Mouse (Mus musculus) embryonic facial prominence, embryonic 10.5 days (tissue): ENCODE measurements around the gene Vwa3a. TPM values are rescaled to one million over a fixed set of nuclear protein-coding genes. Genes with fewer than 3 reads are reported as not detected.
"Not testable (repeated sequence)": the region's sequence is repeated elsewhere in the genome, so short reads cannot be mapped to it uniquely, and the experiment has no call there.

ENCODE experiments used
- DNase-seq: peaks from one replicate; pipeline ENCODE4 v3.0.0-alpha.2; 2017; ENCODE audit warnings: low spot score
- H3K27ac ChIP-seq: fragments of 300-500 bp; sonication (generic); replicated peaks from 2 replicates; pipeline ENCODE4 v1.5.1; 2016; ENCODE audit warnings: mild to moderate bottlenecking
- H3K27me3 ChIP-seq: fragments of 300-500 bp; sonication (generic); replicated peaks from 2 replicates; pipeline ENCODE4 v1.6.1; 2016; ENCODE audit warnings: low read depth, mild to moderate bottlenecking; ENCODE audit not compliant: poor library complexity, severe bottlenecking
- H3K36me3 ChIP-seq: fragments of 300-500 bp; sonication (generic); replicated peaks from 2 replicates; pipeline ENCODE4 v1.6.1; 2016; ENCODE audit warnings: mild to moderate bottlenecking, moderate library complexity
- H3K4me1 ChIP-seq: fragments of 300-500 bp; sonication (generic); 2 replicates; pipeline ENCODE4 v1.6.1; 2016
- H3K4me3 ChIP-seq: fragments of 300-500 bp; sonication (generic); 2 replicates; pipeline ENCODE4 v1.5.1; 2016; ENCODE audit warnings: mild to moderate bottlenecking, moderate library complexity
- H3K9me3 ChIP-seq: fragments of 300-500 bp; sonication (generic); 2 replicates; pipeline ENCODE4 v1.6.1; 2016; ENCODE audit warnings: mild to moderate bottlenecking
- WGBS: fragments of 180-500 bp; shearing (Covaris S2); methylation state at CpG from one replicate; pipeline ENCODE4 v1.1.7; 2016; 5-methylcytosine and 5-hydroxymethylcytosine counted together
- polyA plus RNA-seq: library from polyadenylated mRNA; unstranded; fragments of >200 nt; fragmentation: Nextera tagmentation; extraction: Ambion mirVana; gene quantifications from 2 replicates; pipeline ENCODE4 v1.2.1, GENCODE M21; 2016

The Vwa3a gene
- polyA plus RNA-seq = 0.07 and 0.47 TPM in 2 replicates

DNA sequence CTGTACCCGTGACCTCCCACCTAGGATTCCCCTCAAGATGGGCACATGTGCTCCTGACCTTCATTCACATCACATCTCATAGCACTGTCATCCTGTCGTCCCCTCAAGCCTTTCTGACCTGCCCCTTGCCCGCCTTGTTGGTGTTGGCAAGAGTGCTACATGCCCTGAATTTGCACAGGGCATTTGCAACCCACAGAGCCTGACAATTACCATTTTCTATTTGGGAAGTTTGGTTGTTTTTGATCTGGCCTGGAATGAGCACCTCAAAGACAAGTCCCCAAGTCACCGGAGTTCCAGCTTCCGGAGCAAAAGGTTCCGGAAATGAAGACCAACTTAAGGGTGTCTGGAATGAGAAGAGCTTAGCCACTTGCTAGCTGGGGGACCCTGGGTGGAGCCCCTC, at the start of gene Vwa3a:
TSS of gene Vwa3a (plus strand) at position 301 of the 400 bp plus-strand sequence.
- Histone ChIP-seq H3K4me3 (no peak within 1 kb of the TSS), H3K27me3 (no peaks in the 10 kb centered on the region), H3K4me1 (peaks cover 10% of the 10 kb centered on the region), H3K27ac (no peak within 1 kb of the TSS), H3K9me3 (no peaks in the 10 kb centered on the region), H3K36me3 (peaks cover 9% of the 10 kb centered on the region)
- no peak for DNase-seq
- 75% methylated on average over 6 of the region's 6 CpGs for WGBS

DNA sequence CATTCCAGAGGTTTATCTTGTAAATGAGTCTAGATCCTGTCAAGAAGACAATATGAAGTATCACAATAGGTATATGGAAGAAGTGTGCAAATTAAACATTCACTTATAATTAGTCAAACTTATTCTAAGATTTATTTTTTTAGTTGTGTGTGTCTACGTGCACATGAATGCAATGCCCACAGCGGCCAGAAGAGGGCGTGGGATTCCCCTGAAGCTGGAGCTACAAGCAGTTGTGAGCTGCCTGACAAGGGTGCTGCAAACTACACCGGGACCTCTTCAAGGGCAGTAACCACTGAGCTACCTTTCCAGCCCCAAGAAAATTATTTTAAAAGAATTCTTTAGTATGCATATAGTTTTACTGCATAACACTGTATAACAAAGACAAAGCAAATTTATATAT, 48.5 kb upstream of the Vwa3a start:
- Histone ChIP-seq H3K9me3 (no peaks in the 10 kb centered on the region), H3K4me3 (no peak overlapping the region), H3K27ac (no peak overlapping the region), H3K27me3 (no peaks in the 10 kb centered on the region), H3K36me3 (peaks cover 23% of the 10 kb centered on the region), H3K4me1 (peaks cover 4% of the 10 kb centered on the region; the same call in 1 of the 2 replicates)
- no peak for DNase-seq
- 65% methylated on average over 4 of the region's 4 CpGs for WGBS

DNA sequence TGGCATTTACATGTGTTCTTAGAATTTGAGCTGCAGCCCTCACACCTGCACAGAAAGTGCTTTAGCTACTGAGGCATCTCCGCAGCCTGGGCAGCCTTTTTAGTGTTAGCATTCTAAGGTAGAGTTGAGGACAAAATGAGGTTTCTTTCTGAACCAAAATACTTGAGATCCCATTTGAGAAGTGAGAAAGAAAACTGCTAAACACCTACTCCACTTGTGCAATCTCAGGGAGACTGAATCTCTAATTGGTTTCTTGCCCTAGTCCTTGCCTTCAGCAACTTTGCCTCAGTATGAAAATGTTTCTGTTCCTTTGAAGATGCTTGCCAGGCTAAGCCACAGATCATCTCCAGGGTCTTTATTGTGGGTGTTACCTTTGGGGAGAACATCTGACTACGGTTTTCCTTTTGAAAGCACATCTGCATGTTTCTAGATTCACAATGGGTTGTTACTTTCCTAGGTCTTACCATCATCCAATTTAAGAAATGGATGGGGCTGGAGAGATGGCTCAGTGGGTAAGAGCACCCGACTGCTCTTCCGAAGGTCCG, 45.2 kb upstream of the Vwa3a start:
- WGBS = 95% methylated on average over 5 of the region's 5 CpGs
- no peak for DNase-seq
- peaks cover 4% of the 10 kb centered on the region; the same call in 1 of the 2 replicates for H3K4me1 ChIP-seq
- no peaks in the 10 kb centered on the region for H3K27me3 ChIP-seq
- no peaks in the 10 kb centered on the region for H3K9me3 ChIP-seq
- H3K36me3 ChIP-seq = peaks cover 35% of the 10 kb centered on the region
- no peak overlapping the region for H3K4me3 ChIP-seq
- H3K27ac ChIP-seq = no peak overlapping the region

DNA sequence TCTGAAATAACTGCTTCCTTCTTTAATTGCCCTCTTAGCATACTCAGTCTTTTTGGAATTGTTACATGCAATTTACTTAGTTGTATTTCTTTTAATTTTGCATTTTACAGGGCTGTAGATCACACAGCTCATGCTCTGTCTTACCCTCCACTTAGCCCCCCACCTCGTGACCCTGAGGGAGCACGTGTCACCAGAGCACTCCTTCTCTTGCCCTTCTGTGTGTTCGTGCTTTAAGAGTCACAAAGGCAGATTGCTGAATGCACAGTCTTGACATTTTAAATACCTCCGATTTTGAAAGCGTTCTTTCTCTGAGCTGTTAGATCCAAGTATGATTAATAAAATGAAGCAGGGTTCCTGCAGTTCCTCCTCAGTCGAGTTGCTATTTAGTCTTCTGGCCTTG, 43.9 kb upstream of the Vwa3a start:
- no peaks in the 10 kb centered on the region for H3K27me3 ChIP-seq
- no peak overlapping the region for H3K4me3 ChIP-seq
- H3K27ac ChIP-seq = no peak overlapping the region
- no peaks in the 10 kb centered on the region for H3K9me3 ChIP-seq
- 34% methylated on average over 6 of the region's 6 CpGs for WGBS
- H3K36me3 ChIP-seq = peaks cover 35% of the 10 kb centered on the region
- H3K4me1 ChIP-seq = peaks cover 4% of the 10 kb centered on the region; the same call in 1 of the 2 replicates
- no peak for DNase-seq

DNA sequence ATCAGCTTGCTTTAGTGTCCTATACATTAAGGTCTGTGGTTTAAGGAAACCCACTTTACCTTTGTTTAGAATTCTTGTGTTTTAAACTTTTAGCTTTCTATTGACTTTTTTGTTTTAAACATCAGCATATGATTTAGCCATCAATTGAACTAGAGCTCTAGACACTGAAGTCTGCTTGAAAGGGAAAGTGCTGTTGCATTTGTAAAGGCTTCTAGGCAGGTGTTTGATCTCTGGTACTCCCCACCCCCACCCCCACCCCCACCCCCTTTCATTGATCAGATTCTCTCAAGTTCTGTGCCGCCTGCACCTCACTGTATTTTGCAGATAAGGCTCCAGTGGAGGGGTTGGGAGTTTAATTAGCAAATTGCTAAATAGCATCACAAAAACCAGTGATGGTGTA, 43.5 kb upstream of the Vwa3a start:
- H3K36me3 ChIP-seq = peaks cover 30% of the 10 kb centered on the region
- H3K4me3 ChIP-seq = no peak overlapping the region
- no peak overlapping the region for H3K27ac ChIP-seq
- no peaks in the 10 kb centered on the region for H3K9me3 ChIP-seq
- WGBS = 57% methylated on average over 1 of the region's 1 CpGs
- DNase-seq = no peak
- no peaks in the 10 kb centered on the region for H3K27me3 ChIP-seq
- H3K4me1 ChIP-seq = peaks cover 4% of the 10 kb centered on the region; the same call in 1 of the 2 replicates

DNA sequence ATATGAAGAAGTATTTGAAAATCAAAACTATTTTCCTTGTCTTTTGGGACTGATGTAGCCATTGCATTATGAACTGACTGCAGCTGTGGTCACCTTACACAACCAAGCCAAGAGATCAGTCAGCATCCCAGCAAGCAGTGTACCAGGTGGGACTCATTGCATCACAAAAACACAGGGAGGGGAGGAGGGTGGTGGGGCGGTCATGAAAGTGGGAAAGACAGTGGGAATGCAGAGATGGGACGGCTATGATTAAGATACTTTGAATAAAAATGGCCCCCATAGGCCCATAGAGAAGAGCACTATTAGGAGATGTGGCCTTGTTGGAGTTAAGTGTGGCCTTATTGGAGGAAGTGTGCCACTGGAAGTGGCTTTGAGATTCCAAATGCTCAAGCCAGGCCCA, 42.8 kb upstream of the Vwa3a start:
- Histone ChIP-seq H3K36me3 (peaks cover 23% of the 10 kb centered on the region), H3K27me3 (no peaks in the 10 kb centered on the region), H3K9me3 (no peaks in the 10 kb centered on the region), H3K4me1 (peaks cover 4% of the 10 kb centered on the region; the same call in 1 of the 2 replicates), H3K27ac (no peak overlapping the region), H3K4me3 (no peak overlapping the region)
- 88% methylated on average over 2 of the region's 2 CpGs for WGBS
- DNase-seq = no peak

DNA sequence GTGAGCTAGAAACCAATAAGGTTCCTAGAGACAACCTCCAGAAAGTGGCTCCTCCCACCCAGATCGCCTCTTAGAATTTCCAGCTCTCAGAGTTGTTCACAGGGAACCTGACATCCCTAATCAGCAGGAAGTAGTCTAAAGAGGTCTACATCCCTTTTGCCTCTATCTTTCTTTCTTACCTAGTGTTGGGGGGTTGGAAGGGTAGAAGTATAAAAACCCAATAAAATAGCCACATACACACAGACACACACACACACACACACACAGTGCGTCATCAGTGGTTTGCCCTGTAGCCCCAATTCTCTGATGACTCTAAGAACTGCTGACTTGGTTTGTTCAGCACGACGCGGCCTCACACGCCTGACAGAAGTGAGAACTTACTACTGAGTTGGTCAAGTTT, 39.5 kb upstream of the Vwa3a start:
- Histone ChIP-seq H3K4me3 (no peak overlapping the region), H3K4me1 (peaks cover 4% of the 10 kb centered on the region; the same call in 1 of the 2 replicates), H3K9me3 (no peaks in the 10 kb centered on the region), H3K27me3 (no peaks in the 10 kb centered on the region), H3K27ac (no peak overlapping the region), H3K36me3 (peaks cover 12% of the 10 kb centered on the region)
- 90% methylated on average over 6 of the region's 6 CpGs for WGBS
- no peak for DNase-seq

DNA sequence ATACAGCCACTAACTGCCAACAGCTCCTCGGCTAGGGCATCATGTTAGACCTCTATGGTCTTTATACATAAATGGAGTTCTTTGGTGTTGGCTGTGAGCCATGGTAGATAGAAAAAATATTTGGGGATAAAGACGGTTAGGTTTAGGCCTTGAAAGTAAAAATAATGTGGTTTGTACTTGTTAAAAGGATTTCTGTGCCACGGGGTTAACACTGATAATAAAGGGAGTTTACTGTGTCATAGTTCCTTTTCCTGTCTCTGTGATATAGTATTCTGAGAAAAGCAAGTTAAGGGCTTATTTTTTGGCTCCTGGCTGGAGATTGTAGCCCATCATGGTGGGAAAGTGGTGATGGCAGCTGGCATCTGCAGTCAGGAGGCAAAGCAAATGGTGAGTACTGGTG, 35.2 kb upstream of the Vwa3a start:
- Histone ChIP-seq H3K27ac (no peak overlapping the region), H3K27me3 (no peaks in the 10 kb centered on the region), H3K4me1 (no peaks in the 10 kb centered on the region), H3K4me3 (no peak overlapping the region), H3K36me3 (no peaks in the 10 kb centered on the region), H3K9me3 (no peaks in the 10 kb centered on the region)
- DNase-seq = no peak
- WGBS = 90% methylated on average over 3 of the region's 3 CpGs

DNA sequence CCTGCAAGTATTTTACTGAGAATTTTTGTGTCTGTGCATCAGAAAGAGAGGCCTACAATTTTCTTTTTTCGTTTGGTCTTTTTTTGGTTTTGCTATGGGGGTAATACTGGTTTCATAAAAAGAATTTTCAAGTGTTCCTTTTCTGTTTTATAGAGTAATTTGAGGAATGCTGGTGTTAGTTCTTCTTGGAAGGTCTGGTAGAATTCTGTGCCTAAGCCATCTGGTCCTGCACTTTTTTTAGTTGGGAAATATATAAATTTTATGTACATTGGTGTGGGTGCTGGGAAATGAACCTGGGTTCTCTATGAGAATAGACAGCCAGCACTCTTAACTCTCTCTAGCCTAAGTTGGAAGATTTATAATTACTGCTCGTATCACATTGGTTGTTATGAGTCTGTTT, 27.0 kb upstream of the Vwa3a start:
- WGBS = 92% methylated on average over 2 of the region's 2 CpGs
- peaks cover 12% of the 10 kb centered on the region for H3K36me3 ChIP-seq

DNA sequence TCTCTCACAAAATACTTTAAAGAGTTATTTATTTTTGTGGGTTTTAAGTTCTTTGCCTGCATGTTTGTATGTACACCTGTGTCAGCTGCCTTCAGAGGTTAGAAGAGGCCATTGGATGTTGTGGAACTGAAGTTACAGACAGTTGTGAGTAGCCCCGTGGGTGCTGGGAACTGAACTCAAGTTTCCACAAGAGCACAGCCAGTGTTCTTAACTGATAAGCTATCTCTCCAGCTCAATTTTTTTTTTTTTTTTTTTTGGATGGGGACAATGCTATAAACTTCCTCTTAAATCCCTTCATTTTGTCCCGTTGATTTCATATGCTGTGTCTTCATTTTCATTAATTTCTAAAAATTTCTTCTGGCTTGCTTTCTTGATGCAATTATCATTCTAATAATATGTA, 25.9 kb upstream of the Vwa3a start:
- H3K27me3 ChIP-seq = no peaks in the 10 kb centered on the region
- H3K36me3 ChIP-seq = peaks cover 12% of the 10 kb centered on the region
- no peaks in the 10 kb centered on the region for H3K4me1 ChIP-seq
- no peak overlapping the region for H3K4me3 ChIP-seq
- DNase-seq = no peak
- 92% methylated on average over 2 of the region's 2 CpGs for WGBS
- H3K27ac ChIP-seq = no peak overlapping the region
- H3K9me3 ChIP-seq = no peaks in the 10 kb centered on the region

More for the DNA sequence above, 27.0 kb upstream of the Vwa3a start:
- H3K27ac ChIP-seq = no peak overlapping the region
- H3K4me1 ChIP-seq = no peaks in the 10 kb centered on the region
- no peak for DNase-seq
- no peak overlapping the region for H3K4me3 ChIP-seq
- no peaks in the 10 kb centered on the region for H3K27me3 ChIP-seq
- H3K9me3 ChIP-seq = no peaks in the 10 kb centered on the region

DNA sequence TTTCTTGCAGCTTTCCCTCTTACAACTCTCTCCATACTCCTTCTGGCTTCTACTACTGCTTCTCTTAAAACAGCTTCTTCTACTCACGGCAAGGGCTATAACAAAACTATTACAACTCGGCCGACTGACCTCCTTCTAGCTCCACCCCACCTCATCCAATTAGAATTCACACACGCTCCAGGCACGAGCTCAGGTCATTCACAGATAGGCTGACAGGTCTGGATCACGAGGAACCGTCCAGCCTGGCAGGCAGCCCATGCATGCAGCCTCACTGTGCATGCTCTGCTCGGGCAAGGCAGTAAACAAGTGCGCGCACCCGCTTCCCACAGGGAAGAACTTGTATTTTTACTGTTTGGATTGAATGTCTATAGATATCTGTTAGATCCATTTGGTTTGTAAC, 25.2 kb upstream of the Vwa3a start:
- H3K4me3 ChIP-seq, DNase-seq, H3K4me1 ChIP-seq, H3K27ac ChIP-seq, H3K9me3 ChIP-seq, H3K27me3 ChIP-seq: not testable (repeated sequence)
- peaks cover 12% of the 10 kb centered on the region for H3K36me3 ChIP-seq
- WGBS = 96% methylated on average over 11 of the region's 11 CpGs

DNA sequence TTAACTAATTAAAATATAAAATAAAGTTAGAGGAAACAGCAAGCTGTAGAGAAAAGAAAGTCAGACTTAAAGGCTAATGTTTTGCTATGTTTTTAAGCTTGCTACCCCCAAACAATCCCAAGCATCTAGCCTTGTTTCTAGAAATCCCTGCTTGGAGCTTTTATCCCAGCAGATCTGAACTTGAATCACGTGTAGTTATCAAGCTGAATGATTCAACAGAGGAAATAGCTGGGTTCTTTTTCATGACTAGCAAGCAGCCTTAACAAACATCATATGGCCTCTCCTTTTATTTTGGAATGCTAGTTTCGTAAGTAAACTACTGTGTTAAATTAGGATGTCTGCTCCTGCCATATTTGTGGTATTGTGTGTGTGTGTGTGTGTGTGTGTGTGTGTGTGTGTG, 21.9 kb upstream of the Vwa3a start:
- H3K27ac ChIP-seq = no peak overlapping the region
- no peak overlapping the region for H3K4me3 ChIP-seq
- WGBS = 80% methylated on average over 2 of the region's 2 CpGs
- no peaks in the 10 kb centered on the region for H3K27me3 ChIP-seq
- no peaks in the 10 kb centered on the region for H3K9me3 ChIP-seq
- no peaks in the 10 kb centered on the region for H3K4me1 ChIP-seq
- no peak for DNase-seq
- peaks cover 23% of the 10 kb centered on the region for H3K36me3 ChIP-seq

DNA sequence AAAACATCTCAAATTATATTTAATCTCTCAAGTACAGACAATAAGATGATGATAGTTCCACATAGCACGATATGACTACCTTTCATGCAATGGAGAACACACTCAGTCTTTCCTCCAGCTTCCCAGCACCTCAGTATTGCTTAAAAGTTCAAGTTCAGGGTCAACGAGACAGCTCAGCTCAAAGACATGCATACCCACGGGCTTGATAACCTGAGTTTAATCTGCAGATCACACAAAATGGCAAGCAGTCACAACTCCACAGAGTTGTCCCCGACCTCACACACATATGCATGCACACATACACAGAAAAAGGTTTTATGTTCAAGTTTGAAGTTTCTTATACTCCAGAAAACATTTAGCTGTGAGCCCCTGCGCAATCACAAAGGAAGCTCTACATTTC, 18.1 kb upstream of the Vwa3a start:
- Histone ChIP-seq H3K4me1 (peaks cover 7% of the 10 kb centered on the region), H3K27me3 (no peaks in the 10 kb centered on the region), H3K27ac (no peak overlapping the region), H3K9me3 (no peaks in the 10 kb centered on the region), H3K4me3 (no peak overlapping the region), H3K36me3 (peaks cover 14% of the 10 kb centered on the region)
- 92% methylated on average over 5 of the region's 5 CpGs for WGBS
- DNase-seq = no peak
